Mouse (Mus musculus) gastrocnemius, postnatal 14 days (tissue): ENCODE measurements at regions not wholly inside any gene's neighbourhood (a gene's known extent, or its start where the extent isn't known, plus 50 kb on each side); places are given as distances from the start of the nearest gene placed in this dataset.

Source experiments
- DNase-seq: peaks from one replicate; pipeline ENCODE4 v3.0.0; 2021; ENCODE audit warnings: mixed read lengths
- intact Hi-C: fragments of 180-260 bp; cut with DNase I; formaldehyde crosslinking; loops from one replicate; pipeline ENCODE4 v1.15.1; 2025; ENCODE audit warnings: low total_unique reads

- DNase-seq: no peak
- intact Hi-C loops: no loop called here
Measured at GRCm38 (mm10) chr1:105206216-105206615, 150.3 kb downstream of the Rnf152 start.

DNA sequence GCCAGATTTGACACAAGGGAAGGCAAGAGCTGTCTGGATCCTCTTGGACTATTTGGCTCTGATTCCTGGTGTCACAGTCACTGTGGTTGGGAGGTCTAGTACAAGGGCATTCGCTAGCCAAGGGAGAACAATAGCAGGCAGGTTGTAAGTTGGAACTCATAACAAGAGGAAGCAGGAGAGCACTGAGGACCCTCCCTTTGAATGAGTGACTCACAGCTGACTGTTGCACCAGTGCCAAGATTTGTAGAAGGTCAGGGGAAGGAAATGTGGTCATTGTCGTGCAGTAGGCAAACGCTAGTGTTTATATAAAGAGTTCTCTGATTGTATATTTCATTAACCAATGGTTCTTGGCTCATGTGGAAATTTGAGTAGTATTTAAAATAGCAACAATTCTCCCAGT, 157.2 kb downstream of the Rnf152 start:
- DNase-seq: no peak
- intact Hi-C loops: no loop called here

DNA sequence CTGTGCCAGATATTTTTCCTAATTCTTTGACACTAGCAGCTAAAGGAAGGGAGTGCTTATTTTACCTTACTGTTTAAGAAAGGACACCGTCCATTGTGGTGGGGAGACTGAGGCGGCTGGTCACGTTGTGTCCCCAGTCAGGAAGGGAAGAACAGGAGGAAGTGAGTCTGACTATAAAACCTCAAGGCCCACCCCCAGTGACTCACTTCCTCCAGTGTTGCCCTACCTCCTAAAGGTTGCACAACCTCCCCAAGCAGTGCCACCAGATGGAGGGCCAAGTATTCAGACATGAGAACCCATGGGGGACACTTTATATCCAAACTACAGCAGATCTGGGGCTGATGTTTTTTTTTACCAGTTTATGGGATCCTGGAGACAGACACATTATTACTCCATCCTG, 165.4 kb downstream of the Rnf152 start:
- no peak for DNase-seq

DNA sequence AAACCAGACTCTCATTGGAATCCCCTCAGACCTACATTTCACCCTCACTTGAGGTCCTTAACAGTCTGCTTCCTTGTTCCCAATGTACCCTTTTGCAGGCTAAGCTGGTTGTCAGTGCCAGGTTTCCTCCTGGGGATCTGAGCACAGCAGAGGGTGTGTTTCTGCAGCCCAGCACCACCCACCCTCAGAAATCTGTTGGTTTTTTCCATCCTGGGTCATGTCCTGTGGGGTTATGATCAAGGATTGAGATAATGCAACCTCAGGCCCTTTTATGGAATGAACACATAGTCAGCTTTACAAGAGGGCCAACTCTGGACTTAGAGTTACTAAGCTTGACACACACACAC, 167.6 kb downstream of the Rnf152 start:
- no peak for DNase-seq
- intact Hi-C loops: no loop called here

More for the DNA sequence above, 165.4 kb downstream of the Rnf152 start:
- intact Hi-C loops: no loop called here

DNA sequence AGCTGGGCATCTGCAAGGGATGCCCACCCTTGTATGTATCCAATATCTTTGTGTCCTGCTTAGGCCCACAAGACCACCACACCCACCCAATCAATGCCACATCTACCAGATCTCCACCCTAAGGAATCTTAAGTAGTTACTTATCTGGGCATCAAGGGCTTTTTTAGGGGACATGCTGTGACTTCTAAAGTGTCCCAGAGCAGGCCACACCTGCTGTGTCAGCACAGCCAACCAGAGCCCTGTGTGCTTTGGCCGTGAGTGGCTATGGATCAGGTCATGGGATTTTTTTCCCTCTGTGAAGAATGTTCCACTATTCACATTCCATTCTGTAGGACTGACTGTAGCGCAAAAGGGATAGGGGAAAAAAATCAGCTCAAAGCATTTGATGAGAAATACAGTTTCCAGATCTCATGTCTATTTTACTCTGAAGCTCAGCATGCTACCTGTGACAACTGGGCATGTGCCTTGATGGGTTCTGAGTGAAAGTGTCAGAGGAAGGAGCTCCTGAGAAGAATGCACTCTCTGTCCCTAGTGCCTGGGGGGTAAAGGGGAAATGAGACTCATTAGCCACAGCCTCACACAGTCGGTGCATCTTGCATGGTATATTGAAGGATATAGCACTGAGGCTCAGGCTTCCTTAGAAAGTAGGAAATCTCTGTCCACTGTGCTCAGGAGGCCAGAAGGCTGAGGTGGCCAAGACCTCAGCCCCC, 168.1 kb downstream of the Rnf152 start:
- DNase-seq: no peak
- intact Hi-C loops: no loop called here

DNA sequence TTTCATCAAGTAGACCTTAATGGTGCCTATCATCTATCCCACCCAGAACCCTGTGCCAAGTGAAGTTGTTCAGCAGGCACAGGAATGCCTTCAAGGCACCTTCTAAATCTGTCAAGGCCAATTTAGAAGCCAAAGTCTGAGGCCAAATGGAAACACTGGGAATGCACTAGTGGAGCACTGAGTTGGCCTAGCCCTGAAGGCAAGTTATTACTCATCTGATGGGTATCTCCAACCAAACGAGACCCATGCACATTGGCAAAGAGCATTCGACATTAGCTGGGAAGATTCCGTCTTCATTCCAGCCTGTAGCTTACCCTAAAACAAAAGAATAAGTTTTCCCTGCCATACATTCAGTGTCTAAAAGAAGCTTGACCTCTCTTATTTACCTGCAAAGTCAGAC, 172.0 kb downstream of the Rnf152 start:
- no peak for DNase-seq
- intact Hi-C loops: no loop called here

GRCm38 (mm10) chr1:105179371-105179823, 177.1 kb downstream of the Rnf152 start:
- intact Hi-C loops: no loop called here
- DNase-seq: peak; percentile 82

- DNase-seq: no peak
- intact Hi-C loops: no loop called here
Measured at GRCm38 (mm10) chr1:105178773-105179172, 177.7 kb downstream of the Rnf152 start.

DNA sequence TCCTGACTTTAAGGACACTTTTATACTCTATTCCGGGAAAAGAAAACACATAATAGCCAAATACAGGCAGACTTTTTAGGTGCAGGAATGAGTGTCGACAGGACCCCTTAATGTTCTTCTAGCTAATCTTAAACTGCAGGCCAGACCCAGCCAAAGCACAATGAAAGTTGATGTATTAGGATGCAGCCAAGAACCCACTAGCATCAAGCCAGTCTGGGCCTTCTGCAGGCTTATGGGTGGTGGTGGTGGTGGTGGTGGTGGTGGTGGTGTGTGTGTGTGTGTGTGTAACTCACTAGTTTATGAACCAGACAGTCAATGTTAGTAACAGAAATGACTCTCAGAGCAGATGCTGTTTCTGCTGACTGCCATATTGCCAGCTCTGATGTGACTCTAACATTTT, 178.6 kb downstream of the Rnf152 start:
- no peak for DNase-seq
- intact Hi-C loops: no loop called here

- intact Hi-C loops: no loop called here
- DNase-seq: no peak
Measured at GRCm38 (mm10) chr1:105177015-105177762, 179.3 kb downstream of the Rnf152 start.

- intact Hi-C loops: no loop called here
Measured at GRCm38 (mm10) chr1:105170979-105171378, 185.5 kb downstream of the Rnf152 start.

DNA sequence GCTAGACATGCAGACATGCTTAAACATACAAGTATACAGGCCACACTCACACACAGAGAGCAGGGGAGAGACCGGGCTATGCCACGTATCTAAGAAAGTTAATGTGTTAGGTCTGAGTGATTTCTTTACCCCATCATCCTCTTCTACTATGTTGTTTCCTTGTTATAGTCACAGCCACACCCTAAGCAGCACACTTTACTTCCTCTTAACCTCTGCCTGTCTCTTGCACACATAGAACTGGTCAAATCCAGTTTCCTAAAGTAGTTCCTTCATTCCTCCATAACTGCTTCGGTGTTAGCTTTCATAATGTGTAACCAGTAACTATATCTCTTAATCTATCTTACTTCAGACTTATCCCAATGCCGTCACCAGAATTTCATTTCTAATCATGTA, 186.4 kb downstream of the Rnf152 start:
- DNase-seq: no peak
- intact Hi-C loops: no loop called here

More at GRCm38 (mm10) chr1:105170979-105171378, 185.5 kb downstream of the Rnf152 start:
- DNase-seq: no peak

GRCm38 (mm10) chr1:105169455-105170113, 186.9 kb downstream of the Rnf152 start:
- intact Hi-C loops: no loop called here
- no peak for DNase-seq

DNA sequence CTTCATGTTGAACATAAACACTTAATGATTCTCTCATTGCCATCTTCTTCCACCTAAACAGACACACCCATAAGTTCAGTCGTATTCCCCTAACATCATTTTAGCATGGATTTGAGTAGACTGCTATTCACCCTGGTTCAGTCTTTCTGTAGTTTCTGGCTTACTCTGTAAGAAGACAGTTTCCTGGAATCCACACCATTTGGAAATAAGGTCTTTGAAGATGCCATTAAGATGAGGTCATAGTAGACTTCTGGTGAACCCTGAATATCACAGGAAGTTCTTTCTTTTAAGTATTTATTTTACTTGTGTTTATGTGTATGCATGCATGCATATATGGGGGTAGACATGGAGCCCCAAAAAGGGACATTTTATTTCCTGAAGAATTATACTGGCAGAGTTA, 187.7 kb downstream of the Rnf152 start:
- no peak for DNase-seq
- intact Hi-C loops: no loop called here

DNA sequence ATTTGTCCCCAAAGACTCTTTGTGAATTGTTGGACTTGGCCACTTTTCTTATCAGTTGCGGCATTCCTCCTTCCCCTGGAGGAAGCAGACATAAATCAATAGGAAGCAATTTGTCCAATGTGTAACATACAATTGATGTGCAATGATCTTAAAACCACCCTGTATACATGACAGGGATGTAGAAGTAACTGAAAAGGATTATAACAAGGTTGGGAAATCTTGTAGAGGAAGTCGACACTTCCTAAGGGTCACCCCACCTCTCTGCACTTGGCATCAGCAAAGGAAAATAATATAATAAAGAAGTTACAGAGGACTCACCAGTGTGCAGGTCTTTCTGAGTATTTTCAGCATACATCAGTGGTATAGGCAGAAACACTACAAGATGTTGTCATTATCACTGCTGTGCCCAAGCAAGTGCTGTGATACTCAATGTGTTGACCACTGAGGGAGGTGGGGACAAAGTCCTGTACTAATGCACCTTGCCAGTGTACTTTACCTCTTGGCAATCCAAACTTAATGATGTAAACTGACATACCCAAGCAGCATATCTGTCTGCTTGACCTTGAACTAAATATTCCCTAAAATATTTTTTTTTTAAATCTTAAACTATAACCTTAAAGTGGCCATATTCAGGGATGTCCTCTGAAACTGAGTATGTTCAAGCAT, 198.9 kb downstream of the Rnf152 start:
- DNase-seq: no peak
- intact Hi-C loops: no loop called here

GRCm38 (mm10) chr1:105152175-105152828, 204.2 kb downstream of the Rnf152 start:
- no peak for DNase-seq
- intact Hi-C loops: no loop called here

- intact Hi-C loops: no loop called here
Measured at GRCm38 (mm10) chr1:105151466-105151846, 205.1 kb downstream of the Rnf152 start.

DNA sequence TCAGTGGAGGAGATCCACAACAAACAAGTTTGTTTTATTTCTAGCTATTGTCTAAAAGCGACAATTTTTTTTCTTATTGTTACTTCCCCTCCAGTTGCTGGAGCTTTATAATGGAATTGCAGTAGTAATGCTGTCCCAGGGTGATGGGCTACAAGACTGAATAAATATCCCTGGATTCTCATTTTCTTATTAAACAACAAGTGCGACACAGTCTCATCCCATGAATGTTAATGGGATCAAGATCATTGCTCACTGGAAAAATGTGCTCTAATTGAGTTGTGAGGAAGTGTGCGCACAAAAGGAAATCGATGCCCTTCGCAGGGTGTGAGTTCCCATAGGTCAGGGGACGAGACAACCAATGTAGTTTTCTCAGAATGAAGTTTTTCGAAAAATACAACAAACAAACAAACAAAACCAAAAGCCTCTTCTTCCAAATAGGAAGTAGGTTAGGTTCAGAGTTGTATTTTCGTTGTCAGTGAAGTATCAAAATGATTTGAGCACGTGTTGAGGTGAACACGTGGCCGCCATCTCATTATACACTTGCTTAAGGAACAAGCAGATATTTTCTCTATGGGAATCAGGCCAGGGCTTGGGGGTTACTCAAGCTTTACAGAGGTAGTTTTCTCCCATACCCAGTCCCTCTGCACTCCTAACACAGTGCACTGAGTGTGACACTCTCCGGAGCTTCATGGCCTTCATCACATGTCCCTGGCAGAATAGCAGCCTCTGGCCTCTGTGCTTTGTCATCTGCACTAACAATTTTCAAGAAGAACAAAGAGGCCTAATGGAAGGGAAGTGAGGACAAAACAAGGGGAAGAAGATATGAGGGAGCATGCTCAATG, 205.7 kb downstream of the Rnf152 start:
- no peak for DNase-seq
- intact Hi-C loops: no loop called here

More at GRCm38 (mm10) chr1:105151466-105151846, 205.1 kb downstream of the Rnf152 start:
- no peak for DNase-seq

- intact Hi-C loops: no loop called here
- DNase-seq: no peak
Measured at GRCm38 (mm10) chr1:105148792-105149191, 207.7 kb downstream of the Rnf152 start.
